Mouse (Mus musculus) heart, postnatal 0 days (tissue): Measurements from ENCODE around the gene Tshz2. TPM values are rescaled to one million over a fixed set of nuclear protein-coding genes. Genes with fewer than 3 reads are reported as not detected.
A peak's percentile ranks its signal among the peaks of the same experiment; 100 is the strongest.

Experiments
- ATAC-seq: fragments of 200-750 bp; cut with Nextera tagmentation; 2 replicates; pipeline ENCODE4 v1.8.0; 2017; ENCODE audit warnings: low read depth, moderate number of reproducible peaks, moderate library complexity; ENCODE audit not compliant: insufficient read depth
- DNase-seq: peaks from one replicate; pipeline ENCODE4 v3.0.0-alpha.2; 2016; ENCODE audit warnings: low spot score
- H3K27ac ChIP-seq: fragments of 300-500 bp; sonication (generic); 2 replicates; pipeline ENCODE4 v1.5.1; 2014; ENCODE audit warnings: low read depth, mild to moderate bottlenecking
- H3K27me3 ChIP-seq: fragments of 300-500 bp; sonication (generic); 2 replicates; pipeline ENCODE4 v1.6.1; 2014; ENCODE audit warnings: low read length, mixed read lengths; ENCODE audit not compliant: control insufficient read depth, insufficient read depth
- H3K36me3 ChIP-seq: fragments of 300-500 bp; sonication (generic); replicated peaks from 2 replicates; pipeline ENCODE4 v1.6.1; 2014; ENCODE audit warnings: low read length, mixed read lengths; ENCODE audit not compliant: control insufficient read depth, insufficient read depth
- H3K4me1 ChIP-seq: fragments of 300-500 bp; sonication (generic); 2 replicates; pipeline ENCODE4 v1.6.1; 2014; ENCODE audit warnings: antibody characterized with exemption; ENCODE audit not compliant: control insufficient read depth, insufficient read depth
- H3K4me2 ChIP-seq: fragments of 300-500 bp; sonication (generic); 2 replicates; pipeline ENCODE4 v1.6.1; 2014; ENCODE audit warnings: low read depth, mild to moderate bottlenecking, low read length, moderate library complexity
- H3K4me3 ChIP-seq: fragments of 300-500 bp; sonication (generic); 2 replicates; pipeline ENCODE4 v1.5.1; 2014; ENCODE audit warnings: low read depth, low read length
- H3K9ac ChIP-seq: fragments of 300-500 bp; sonication (generic); replicated peaks from 2 replicates; pipeline ENCODE4 v1.6.1; 2014; ENCODE audit warnings: low read depth, low read length, mixed read lengths
- H3K9me3 ChIP-seq: fragments of 300-500 bp; sonication (generic); replicated peaks from 2 replicates; pipeline ENCODE4 v1.6.1; 2016; ENCODE audit warnings: low read length; ENCODE audit not compliant: control insufficient read depth
- CTCF ChIP-seq: IDR thresholded peaks from 2 replicates; pipeline ENCODE4 v1.5.1; 2016; ENCODE audit warnings: antibody characterized with exemption, control low read depth, low read depth
- EP300 ChIP-seq: IDR thresholded peaks from 2 replicates; pipeline ENCODE4 v1.6.1; 2016; ENCODE audit warnings: antibody characterized with exemption, low read depth
- WGBS: fragments of 180-500 bp; shearing (Covaris S2); extraction: QIAGEN DNeasy Blood & Tissue Kit; methylation state at CpG from one replicate; pipeline ENCODE4 v1.1.7; 2014; 5-methylcytosine and 5-hydroxymethylcytosine counted together
- polyA plus RNA-seq: library from polyadenylated mRNA; unstranded; fragments of >200 nt; fragmentation: Nextera tagmentation; extraction: Ambion mirVana; gene quantifications from 2 replicates; pipeline ENCODE4 v1.2.1, GENCODE M21; 2015
- total RNA-seq: library from RNA; depleted of rRNA; stranded (reverse); fragments of >200 nt; gene quantifications from 2 replicates; pipeline ENCODE4 v1.2.3, GENCODE M21; 2014; ENCODE audit warnings: low replicate concordance

Gene Tshz2
- total and polyA plus RNA-seq, 2 experiments from 2014 or later: 2.8 to 7.8 TPM

GRCm38 (mm10) chr2:169814757-169815156 lies 181.9 kb downstream of the Tshz2 start:
- WGBS: 72% methylated on average over 10 of the region's 10 CpGs
- DNase-seq (no peak), ATAC-seq (no peak)
- Histone ChIP-seq H3K4me1 (no peaks in the 10 kb centered on the region), H3K27me3 (no peaks in the 10 kb centered on the region), H3K9me3 (no peaks in the 10 kb centered on the region), H3K27ac (no peak overlapping the region), H3K36me3 (no peaks in the 10 kb centered on the region), H3K9ac (no peak overlapping the region), H3K4me3 (no peak overlapping the region), H3K4me2 (no peak overlapping the region)
- TF ChIP-seq CTCF (no peak), EP300 (no peak)

GRCm38 (mm10) chr2:169821021-169821441 lies 188.2 kb downstream of the Tshz2 start:
- Histone ChIP-seq H3K4me1 (no peaks in the 10 kb centered on the region), H3K9me3 (no peaks in the 10 kb centered on the region), H3K4me2 (no peak overlapping the region), H3K36me3 (no peaks in the 10 kb centered on the region), H3K9ac (no peak overlapping the region), H3K27me3 (no peaks in the 10 kb centered on the region), H3K27ac (no peak overlapping the region), H3K4me3 (no peak overlapping the region)
- ATAC-seq (no peak), DNase-seq (no peak)
- WGBS: 83% methylated on average over 9 of the region's 9 CpGs
- TF ChIP-seq CTCF (no peak), EP300 (no peak)

- no peak overlapping the region for H3K4me3 ChIP-seq
- no peaks in the 10 kb centered on the region for H3K27me3 ChIP-seq
- H3K27ac ChIP-seq: no peak overlapping the region
- no peaks in the 10 kb centered on the region for H3K4me1 ChIP-seq
- H3K9ac ChIP-seq: no peak overlapping the region
- DNase-seq (no peak), ATAC-seq (no peak)
- H3K9me3 ChIP-seq: no peaks in the 10 kb centered on the region
- H3K4me2 ChIP-seq: peak overlapping the region; percentile 26; the same call in 1 of the 2 replicates
- 86% methylated on average over 12 of the region's 12 CpGs for WGBS
- TF ChIP-seq CTCF (no peak), EP300 (no peak)
- H3K36me3 ChIP-seq: no peaks in the 10 kb centered on the region
These were observed 193.1 kb downstream of the Tshz2 start for GRCm38 (mm10) chr2:169825908-169826307.

GRCm38 (mm10) chr2:169826316-169826715 lies 193.5 kb downstream of the Tshz2 start:
- Histone ChIP-seq H3K36me3 (no peaks in the 10 kb centered on the region), H3K27me3 (no peaks in the 10 kb centered on the region), H3K4me2 (peak overlapping the region; percentile 26), H3K4me3 (no peak overlapping the region), H3K27ac (no peak overlapping the region), H3K9ac (no peak overlapping the region), H3K9me3 (no peaks in the 10 kb centered on the region), H3K4me1 (no peaks in the 10 kb centered on the region)
- 65% methylated on average over 15 of the region's 15 CpGs for WGBS
- no peak for ATAC-seq
- no peak for TF ChIP-seq CTCF
- no peak for TF ChIP-seq EP300
- no peak for DNase-seq

- Histone ChIP-seq H3K9ac (no peak overlapping the region), H3K36me3 (no peaks in the 10 kb centered on the region), H3K27ac (no peak overlapping the region), H3K4me1 (no peaks in the 10 kb centered on the region), H3K4me3 (no peak overlapping the region), H3K27me3 (no peaks in the 10 kb centered on the region), H3K9me3 (no peaks in the 10 kb centered on the region), H3K4me2 (no peak overlapping the region)
- TF ChIP-seq EP300: no peak
- TF ChIP-seq CTCF: no peak
- no peak for ATAC-seq
- no peak for DNase-seq
- WGBS: 65% methylated on average over 8 of the region's 8 CpGs
These were observed 194.0 kb downstream of the Tshz2 start for GRCm38 (mm10) chr2:169826833-169827232.

GRCm38 (mm10) chr2:169832184-169832583 lies 199.4 kb downstream of the Tshz2 start:
- TF ChIP-seq CTCF: no peak
- TF ChIP-seq EP300: no peak
- no peak overlapping the region for H3K4me2 ChIP-seq
- ATAC-seq (no peak), DNase-seq (no peak)
- H3K27ac ChIP-seq: no peak overlapping the region
- 76% methylated on average over 12 of the region's 12 CpGs for WGBS
- H3K9me3 ChIP-seq: no peaks in the 10 kb centered on the region
- H3K36me3 ChIP-seq: no peaks in the 10 kb centered on the region
- H3K9ac ChIP-seq: no peak overlapping the region
- no peak overlapping the region for H3K4me3 ChIP-seq
- no peaks in the 10 kb centered on the region for H3K4me1 ChIP-seq
- H3K27me3 ChIP-seq: no peaks in the 10 kb centered on the region
